ENCODE assay signal across 8 mouse cellular contexts in the genomic region with DNA sequence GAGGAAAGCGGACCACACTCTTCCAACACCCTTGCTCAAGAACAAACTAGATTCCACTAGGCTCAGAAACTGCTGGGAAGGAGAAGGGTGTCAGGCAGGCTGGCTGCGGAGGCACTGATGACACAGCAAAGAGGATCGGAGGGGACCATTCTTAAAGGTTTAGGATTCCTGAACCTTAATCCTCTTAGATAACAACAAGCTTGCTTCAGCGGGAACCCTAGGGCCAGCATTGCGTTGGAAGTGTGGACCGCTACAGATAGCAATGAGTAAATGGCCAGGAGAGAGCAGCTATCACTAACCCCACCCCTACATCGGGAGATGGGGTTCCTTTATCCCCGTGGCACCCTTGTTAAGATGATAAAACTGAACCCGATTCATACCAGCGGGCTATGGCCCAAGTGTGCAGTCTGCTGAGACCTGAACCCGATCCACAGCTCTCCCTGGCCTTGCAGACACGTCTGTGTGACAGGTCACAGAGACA. TPM values are rescaled to one million over a fixed set of nuclear protein-coding genes. Genes with fewer than 3 reads are reported as not detected.
DNase-seq lines count a peak whose midpoint lies in the region; ATAC-seq and TF ChIP-seq lines count a peak whose summit lies in the region.

No protein-coding gene starts in this region.

- H3K27me3 ChIP-seq in embryonic facial prominence, embryonic 15.5 days, result no peaks in the 10 kb centered on the region
- no peaks in the 10 kb centered on the region for H3K27me3 ChIP-seq in limb, embryonic 14.5 days (ENCODE audit: control insufficient read depth, insufficient read depth, low read length)

- H3K36me3 ChIP-seq in embryonic facial prominence, embryonic 15.5 days, result no peaks in the 10 kb centered on the region
- H3K36me3 ChIP-seq in limb, embryonic 14.5 days (ENCODE audit: control insufficient read depth, insufficient read depth, low read length), result no peaks in the 10 kb centered on the region

- peaks cover 7% of the 10 kb centered on the region for H3K4me1 ChIP-seq in lung, adult 2 months (ENCODE audit: control insufficient read depth, insufficient read depth, low read length)
- peaks cover 11% of the 10 kb centered on the region for H3K4me1 ChIP-seq in embryonic facial prominence, embryonic 15.5 days
- H3K4me1 ChIP-seq in limb, embryonic 14.5 days (ENCODE audit: control insufficient read depth, insufficient read depth, low read length), result peaks cover 5% of the 10 kb centered on the region
- peaks cover 27% of the 10 kb centered on the region for H3K4me1 ChIP-seq in olfactory bulb, adult 2 months (ENCODE audit: control insufficient read depth, insufficient read depth, low read length)

- WGBS in lung, adult 2 months, result 28% methylated on average over 12 of the region's 12 CpGs
- 22% methylated on average over 12 of the region's 12 CpGs for WGBS in embryonic facial prominence, embryonic 15.5 days
- 25% methylated on average over 12 of the region's 12 CpGs for WGBS in limb, embryonic 14.5 days
- WGBS in olfactory bulb, adult 2 months, result 18% methylated on average over 12 of the region's 12 CpGs

- H3K9ac ChIP-seq in embryonic facial prominence, embryonic 15.5 days, result no peak overlapping the region
- peak overlapping the region; percentile 52 for H3K9ac ChIP-seq in limb, embryonic 14.5 days (ENCODE audit: low read depth, low read length, severe bottlenecking)

- no peak for TF ChIP-seq POLR2A in lung, adult 2 months (IDR thresholded peaks at IDR 0.05; ENCODE audit: borderline replicate concordance, extremely low read depth, low read depth, low read length)
- TF ChIP-seq POLR2A in limb, embryonic 14.5 days (IDR thresholded peaks at IDR 0.05; ENCODE audit: borderline replicate concordance, extremely low read depth, insufficient read depth, insufficient read length), result no peak
- TF ChIP-seq POLR2A in olfactory bulb, adult 2 months (IDR thresholded peaks at IDR 0.05; ENCODE audit: insufficient read depth, low read depth, low read length), result no peak

- H3K4me3 ChIP-seq in lung, adult 2 months (replicated peaks; ENCODE audit: extremely low read depth, low read depth, low read length), result peak overlapping the region; percentile 22
- H3K4me3 ChIP-seq in embryonic facial prominence, embryonic 15.5 days (replicated peaks), result peak overlapping the region; percentile 47
- H3K4me3 ChIP-seq in limb, embryonic 14.5 days (replicated peaks; ENCODE audit: low read length), result peak overlapping the region; percentile 36
- peak overlapping the region; percentile 42 for H3K4me3 ChIP-seq in olfactory bulb, adult 2 months (ENCODE audit: insufficient read depth, low read depth, low read length)

- DNase-seq in lung, adult 2 months, result no peak
- DNase-seq in lung, postnatal 36 days, result no peak
- no peak for DNase-seq in limb, embryonic 14.5 days (ENCODE audit: low spot score)
- DNase-seq in adrenal gland, postnatal 4 days (ENCODE audit: low spot score in 2 of 2), result no peak
- DNase-seq in frontal cortex, postnatal 36 days (ENCODE audit: low spot score in 2 of 2), result no peak
- DNase-seq in ovary, postnatal 10 days (ENCODE audit: low spot score), result no peak

- H3K27ac ChIP-seq in embryonic facial prominence, embryonic 15.5 days (replicated peaks), result peak overlapping the region; percentile 49
- H3K27ac ChIP-seq in limb, embryonic 14.5 days (replicated peaks; ENCODE audit: low read depth, low read length), result no peak overlapping the region
- peak overlapping the region; percentile 77 for H3K27ac ChIP-seq in olfactory bulb, adult 2 months (ENCODE audit: insufficient read depth, low read depth, low read length)

- peak overlapping the region; percentile 60 for H3K4me2 ChIP-seq in embryonic facial prominence, embryonic 15.5 days (replicated peaks)
- H3K4me2 ChIP-seq in limb, embryonic 14.5 days (replicated peaks; ENCODE audit: low read depth, low read length, severe bottlenecking), result peak overlapping the region; percentile 58

- no peak for TF ChIP-seq CTCF in lung, adult 2 months (IDR thresholded peaks at IDR 0.05; ENCODE audit: insufficient read depth, low read length)
- TF ChIP-seq CTCF in olfactory bulb, adult 2 months (IDR thresholded peaks at IDR 0.05; ENCODE audit: insufficient read depth, low read depth, low read length), result no peak; the same call in 1 of the 2 replicates

- no peak for ATAC-seq in embryonic facial prominence, embryonic 15.5 days (ENCODE audit: insufficient number of reproducible peaks, low FRiP score, low TSS enrichment, low read depth)
- peak; percentile 20; the same call in 1 of the 2 replicates for ATAC-seq in limb, embryonic 14.5 days (ENCODE audit: low FRiP score, low read depth)

- H3K9me3 ChIP-seq in embryonic facial prominence, embryonic 15.5 days (replicated peaks), result no peaks in the 10 kb centered on the region
- no peaks in the 10 kb centered on the region for H3K9me3 ChIP-seq in limb, embryonic 14.5 days (ENCODE audit: control insufficient read depth, low read length)

RNA-seq across cellular contexts. Expression of a gene that starts 22.3 kb away (rescaled TPM):
- polyA plus RNA-seq in lung, adult 2 months (2012; rRNA removed), result 0.32 TPM in 2 replicates
- polyA plus RNA-seq in embryonic facial prominence, embryonic 15.5 days (2015; fragmentation: Nextera tagmentation; extraction: Ambion mirVana), result 0.11 and 0.21 TPM in 2 replicates
- 0.11 and 0.13 TPM in 2 replicates for polyA plus RNA-seq in limb, embryonic 14.5 days (2012; rRNA removed)
- 0.04 TPM in 1 of 2 replicates, not detected in the other for polyA plus RNA-seq in limb, embryonic 14.5 days (2014; fragmentation: Nextera tagmentation; extraction: Ambion mirVana)
- not detected in 2 replicates for polyA plus RNA-seq in olfactory bulb, adult 2 months (2012; ENCODE audit: insufficient read depth, insufficient read length, low replicate concordance, missing spikeins)
- under 1 TPM in 1 of 2 experiments, not detected in 1; 0.08 TPM for total RNA-seq in adrenal gland, postnatal 4 days (2021)

RNA-seq across cellular contexts. Expression of a gene that starts 33.0 kb away (rescaled TPM):
- polyA plus RNA-seq in lung, adult 2 months (2012; rRNA removed), result 34.4 and 53.2 TPM in 2 replicates
- polyA plus RNA-seq in embryonic facial prominence, embryonic 15.5 days (2015; fragmentation: Nextera tagmentation; extraction: Ambion mirVana), result 41.0 and 45.0 TPM in 2 replicates
- polyA plus RNA-seq in limb, embryonic 14.5 days (2012; rRNA removed), result 8.5 and 13.6 TPM in 2 replicates
- polyA plus RNA-seq in limb, embryonic 14.5 days (2014; fragmentation: Nextera tagmentation; extraction: Ambion mirVana), result 32.1 and 42.8 TPM in 2 replicates
- not detected in 2 replicates for polyA plus RNA-seq in olfactory bulb, adult 2 months (2012; ENCODE audit: insufficient read depth, insufficient read length, low replicate concordance, missing spikeins)
- total RNA-seq in adrenal gland, postnatal 4 days (2021), result 10 to 100 TPM; 55.7 to 89.0 TPM

RNA-seq across cellular contexts. Expression of a gene that starts 38.2 kb away (rescaled TPM):
- polyA plus RNA-seq in lung, adult 2 months (2012; rRNA removed), result 0.09 and 0.32 TPM in 2 replicates
- polyA plus RNA-seq in embryonic facial prominence, embryonic 15.5 days (2015; fragmentation: Nextera tagmentation; extraction: Ambion mirVana), result 0.36 TPM in 1 of 2 replicates, not detected in the other
- polyA plus RNA-seq in limb, embryonic 14.5 days (2012; rRNA removed), result not detected in 2 replicates
- 0.11 TPM in 1 of 2 replicates, not detected in the other for polyA plus RNA-seq in limb, embryonic 14.5 days (2014; fragmentation: Nextera tagmentation; extraction: Ambion mirVana)
- polyA plus RNA-seq in olfactory bulb, adult 2 months (2012; ENCODE audit: insufficient read depth, insufficient read length, low replicate concordance, missing spikeins), result not detected in 2 replicates
- total RNA-seq in adrenal gland, postnatal 4 days (2021), result under 1 TPM; 0.31 to 0.42 TPM
